Mouse (Mus musculus) ES-Bruce4 (cell line): ENCODE results near the gene Eif2ak4.

ENCODE experiments used
- CTCF ChIP-seq: IDR thresholded peaks from one replicate; pipeline ENCODE4 v1.8.1; 2011; ENCODE audit warnings: low read depth, low read length
- POLR2A ChIP-seq: IDR thresholded peaks from one replicate; pipeline ENCODE4 v1.8.1; 2011; ENCODE audit warnings: low read length; ENCODE audit not compliant: insufficient read depth

DNA sequence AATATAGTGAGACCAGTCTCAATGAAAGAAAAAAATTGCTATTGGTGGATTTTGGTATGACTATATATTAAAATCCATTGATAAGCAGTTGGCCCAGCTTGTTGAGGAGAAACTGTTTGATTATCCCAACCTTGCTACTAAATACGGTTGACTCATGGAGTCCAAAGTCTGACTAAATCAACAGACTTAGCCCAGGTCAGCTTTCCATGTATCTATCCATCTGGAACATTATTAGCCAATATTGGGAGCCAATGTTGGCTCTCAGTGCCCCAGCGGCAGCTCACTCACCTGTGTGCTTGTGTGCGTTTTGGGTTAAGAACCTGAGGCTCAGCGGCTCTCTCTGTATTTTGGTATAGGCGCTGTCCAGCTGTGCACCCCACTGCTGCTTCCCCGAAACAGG, 62.6 kb downstream of the Eif2ak4 start:
- TF ChIP-seq CTCF (no peak), POLR2A (no peak)
